Mouse (Mus musculus) gonadal fat pad, adult 2 months (tissue): ENCODE measurements around the gene Trappc6a. TPM values are rescaled to one million over a fixed set of nuclear protein-coding genes. Genes with fewer than 3 reads are reported as not detected.
"Not testable (repeated sequence)": the region's sequence is repeated elsewhere in the genome, so short reads cannot be mapped to it uniquely, and the experiment has no call there.

Experiments
- DNase-seq: peaks from one replicate; pipeline ENCODE4 v3.0.0-alpha.2; 2012; ENCODE audit warnings: low read depth
- polyA plus RNA-seq: library from polyadenylated mRNA; depleted of rRNA; stranded (reverse); fragments of >200 nt; gene quantifications from 2 replicates; pipeline ENCODE4 v1.2.3, GENCODE M21; 2012

Gene Trappc6a
- polyA plus RNA-seq, 1 experiment, result 128 TPM

DNA sequence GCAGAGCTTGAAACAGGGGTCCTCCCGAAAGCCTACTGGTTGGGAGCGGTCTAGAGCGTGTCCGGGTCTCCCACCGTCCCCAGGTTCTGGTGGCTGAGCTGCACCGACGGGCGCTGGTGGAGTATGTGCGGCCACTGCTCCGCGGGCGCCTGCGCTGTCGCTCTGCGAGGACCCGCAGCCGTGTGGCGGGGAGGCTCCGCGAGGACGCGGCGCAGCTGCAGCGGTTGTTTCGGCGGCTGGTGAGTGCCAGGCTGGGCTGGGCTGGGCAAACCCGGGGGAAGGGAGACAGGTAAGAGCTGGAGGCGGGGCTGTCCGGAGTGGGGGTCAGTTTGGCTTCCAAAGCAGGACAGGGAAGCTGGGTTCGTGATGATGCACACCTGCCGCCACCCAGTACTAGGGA lies 18.7 kb upstream of the Trappc6a start:
- DNase-seq, result no peak

DNA sequence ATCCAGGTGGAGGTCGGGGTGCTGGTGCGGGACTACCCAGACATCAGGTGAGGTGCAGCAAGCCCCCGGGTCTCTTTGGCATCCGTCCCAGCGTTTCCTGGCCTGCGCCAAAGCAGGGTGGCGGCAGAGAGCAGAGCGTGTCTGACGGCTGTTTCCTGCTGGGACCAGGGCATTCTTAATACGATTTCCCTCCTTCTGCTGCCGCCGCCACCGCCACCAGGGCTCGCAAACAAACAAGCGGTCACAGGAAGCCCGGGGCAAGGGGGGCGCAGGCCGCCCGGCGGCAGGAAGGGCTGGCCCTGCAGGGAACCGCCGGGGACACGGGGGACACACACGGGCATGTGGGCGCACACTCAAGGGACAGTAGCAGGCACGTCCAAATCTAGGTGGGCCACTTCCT lies 16.5 kb upstream of the Trappc6a start:
- DNase-seq, result no peak

DNA sequence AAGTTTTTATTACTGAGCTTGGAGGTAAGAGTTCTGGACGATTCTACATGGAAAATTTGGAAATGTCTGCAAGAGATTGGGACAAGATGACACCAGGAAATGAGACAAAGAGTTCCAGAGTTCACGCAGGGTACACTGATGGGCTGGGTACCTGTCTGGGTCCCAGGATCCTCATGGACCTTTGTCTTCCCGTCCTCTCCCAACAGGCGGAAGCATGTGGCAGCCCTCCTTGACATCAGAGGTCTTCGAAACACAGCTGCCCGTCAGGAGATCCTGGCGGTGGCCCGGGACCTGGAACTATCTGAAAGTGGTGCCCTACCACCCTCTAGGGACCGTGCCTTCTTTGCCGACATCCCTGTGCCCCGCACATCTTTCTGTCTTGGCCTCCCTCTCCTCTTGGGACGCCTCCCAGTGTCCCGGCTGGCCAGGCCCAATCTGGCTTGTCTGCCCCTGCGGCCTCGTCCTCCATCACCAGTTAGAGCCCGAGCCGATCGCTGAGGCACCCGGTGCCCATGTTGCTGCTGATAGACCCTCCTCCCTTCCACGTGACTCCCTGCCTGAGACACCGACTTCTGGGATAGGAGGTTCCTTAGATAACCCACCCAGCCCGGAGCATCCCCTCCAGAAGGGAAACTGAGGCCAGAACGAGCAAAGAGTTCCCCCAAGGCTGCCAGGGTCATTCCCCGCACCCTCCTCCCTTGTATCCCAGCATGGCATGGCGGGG lies 13.3 kb upstream of the Trappc6a start:
- DNase-seq, result no peak

DNA sequence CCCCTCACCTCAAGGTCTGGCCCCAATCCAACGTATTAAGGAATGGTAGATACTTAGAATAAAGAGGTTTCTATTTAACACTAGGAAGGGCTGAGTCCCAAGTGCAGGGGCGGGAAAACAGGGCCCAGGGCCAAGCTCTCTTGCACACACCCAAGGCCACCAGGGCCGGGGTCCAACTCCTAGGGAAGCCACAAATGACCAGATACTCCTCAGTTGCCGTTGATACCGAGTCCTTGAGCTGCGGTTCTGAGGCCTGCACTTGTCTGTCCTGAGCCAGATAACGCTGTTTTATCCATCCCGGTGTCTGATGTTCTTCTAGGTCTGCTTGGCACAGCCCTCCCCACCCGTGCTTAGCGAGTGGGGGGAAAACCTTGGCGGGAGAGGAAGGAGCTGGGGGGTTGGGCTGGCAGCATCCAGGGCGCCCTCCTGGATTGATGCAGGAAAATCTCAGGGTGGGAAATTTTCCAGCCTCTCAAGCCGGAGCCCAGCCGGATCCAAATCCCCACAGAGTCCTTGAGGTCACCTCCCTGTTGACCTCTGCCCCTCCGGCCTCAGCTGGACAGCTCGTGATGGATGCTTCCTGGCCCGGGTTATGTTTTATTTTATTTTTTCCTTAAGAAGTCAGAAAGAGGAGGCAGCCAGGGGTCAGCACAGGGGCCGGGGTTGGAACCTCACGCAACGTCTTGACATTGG lies 12.5 kb upstream of the Trappc6a start:
- no peak for DNase-seq

DNA sequence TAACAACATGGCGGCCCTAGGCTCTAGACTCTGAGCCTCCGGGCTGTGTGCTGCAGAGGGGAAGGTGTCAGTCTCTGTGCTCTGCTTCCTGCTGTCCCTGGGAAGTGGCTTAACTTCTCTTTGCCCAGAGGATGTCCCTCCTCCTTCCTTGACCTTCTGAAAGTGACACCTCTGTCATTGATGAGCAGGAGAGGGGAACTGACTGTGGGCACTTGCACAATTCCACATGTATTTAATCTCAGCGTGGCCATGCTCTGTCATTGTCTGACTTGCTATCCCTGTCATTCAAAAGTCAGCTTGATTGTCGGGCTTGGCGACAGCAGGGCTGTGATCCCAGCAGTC lies 12.0 kb upstream of the Trappc6a start:
- no peak for DNase-seq

DNA sequence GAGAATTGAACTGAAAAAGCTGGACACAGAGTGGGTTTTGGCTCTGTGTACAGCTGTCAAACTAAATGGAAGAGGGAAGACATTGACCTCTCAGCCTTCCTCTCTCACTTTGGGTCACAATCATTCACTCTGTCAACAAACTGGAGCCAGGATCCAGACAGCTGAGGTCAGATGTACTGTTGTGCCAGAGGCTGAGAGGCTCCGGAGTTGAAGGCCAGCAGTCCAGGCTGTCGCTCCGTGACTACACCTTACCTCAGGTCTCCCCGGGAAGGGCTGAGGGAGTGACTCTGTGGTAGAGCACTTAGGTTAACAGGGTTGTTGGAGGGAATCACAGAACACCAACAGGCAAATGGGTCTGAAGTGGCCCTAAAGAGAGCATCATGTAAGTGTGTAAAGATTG lies 9.9 kb upstream of the Trappc6a start:
- DNase-seq, result no peak

DNA sequence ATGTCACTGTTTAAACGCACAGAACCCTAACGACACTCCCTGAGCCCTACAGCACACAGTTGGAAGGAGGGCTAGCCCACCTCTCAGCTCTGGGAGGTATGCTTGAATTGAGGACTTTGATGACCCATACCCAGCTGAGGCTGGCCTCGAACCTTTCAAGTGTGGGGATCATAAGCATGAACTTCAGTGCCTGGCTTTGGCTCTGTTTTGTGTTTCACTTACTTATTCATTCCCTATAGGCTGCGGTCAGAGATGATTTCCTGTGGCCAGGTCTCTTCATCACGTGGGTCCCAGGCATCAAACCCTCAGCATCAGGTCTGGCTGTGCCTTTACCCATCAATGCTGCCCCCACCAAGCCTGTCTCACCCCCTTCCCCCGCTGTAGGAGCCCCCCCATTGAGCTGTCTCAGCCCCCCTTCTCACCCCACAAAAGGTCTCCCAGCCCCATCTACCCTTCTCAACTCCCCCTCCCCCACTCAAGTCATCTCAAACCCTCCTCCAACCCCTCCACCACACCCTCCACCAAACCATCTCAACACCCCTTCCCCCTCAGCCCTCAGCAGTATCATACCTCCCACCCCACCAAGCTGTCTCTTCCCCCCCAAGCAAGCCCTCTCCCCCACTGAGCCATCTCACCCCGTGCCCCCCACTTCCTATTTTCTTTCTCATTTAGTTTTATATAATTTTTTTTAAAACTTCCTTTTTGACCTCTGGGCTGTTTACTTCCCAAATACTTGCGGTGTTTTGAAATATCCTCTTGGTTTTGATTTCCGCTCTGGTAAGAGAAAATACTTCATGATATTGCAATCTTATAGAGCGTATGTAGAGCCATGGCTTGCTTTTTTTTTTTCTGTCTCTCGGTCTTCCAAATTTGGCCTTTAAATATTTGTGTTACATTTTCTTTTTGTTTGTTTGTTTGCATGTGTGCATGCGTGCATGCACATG lies 7.5 kb upstream of the Trappc6a start:
- no peak for DNase-seq

DNA sequence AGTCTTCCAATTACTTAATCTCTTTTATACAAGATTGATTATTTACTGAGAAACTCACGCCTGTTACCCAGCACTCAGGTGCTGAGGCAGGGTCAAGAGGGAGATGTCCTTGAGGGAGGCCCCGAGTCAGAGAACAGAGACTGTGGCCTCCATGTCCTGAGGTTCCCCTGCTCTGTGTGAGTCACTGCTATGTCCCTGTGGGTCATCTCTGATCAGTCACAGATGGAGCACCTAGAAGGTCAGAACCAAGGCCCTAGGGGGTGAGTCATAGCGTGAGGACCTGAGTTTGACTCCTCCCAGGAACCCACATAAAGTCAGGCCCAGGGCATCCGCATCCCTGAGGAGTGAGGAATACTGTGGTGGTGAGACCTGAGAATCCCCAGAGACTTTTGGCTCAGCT lies 6.5 kb upstream of the Trappc6a start:
- no peak for DNase-seq

DNA sequence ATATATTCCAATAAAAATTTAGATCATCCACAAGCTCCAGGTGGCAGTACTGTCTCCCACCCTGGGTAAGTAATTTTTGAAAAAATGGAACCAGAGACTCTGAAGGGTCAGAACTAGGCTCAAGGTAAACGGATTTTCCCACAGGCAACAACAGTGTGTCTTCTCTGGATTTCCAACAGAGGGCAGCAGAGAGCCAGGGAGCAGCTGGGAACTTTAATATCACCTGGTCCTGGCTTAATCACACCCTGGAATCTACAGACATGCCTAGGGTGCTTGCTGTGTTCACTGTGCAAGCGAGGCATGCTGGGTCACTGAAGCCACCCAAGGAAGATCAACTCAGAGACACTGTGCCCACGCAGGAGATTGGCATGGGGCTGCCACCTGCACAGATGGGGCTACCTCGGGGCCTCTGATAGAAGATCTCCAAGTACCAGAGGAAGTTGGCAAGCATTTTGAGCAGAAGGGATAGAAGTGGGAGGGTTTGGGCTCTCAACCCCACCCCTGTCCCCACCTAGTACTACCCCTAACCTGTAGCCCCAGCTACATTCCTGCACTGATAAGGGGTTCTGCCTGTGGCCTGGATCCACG lies 4.6 kb upstream of the Trappc6a start:
- no peak for DNase-seq

DNA sequence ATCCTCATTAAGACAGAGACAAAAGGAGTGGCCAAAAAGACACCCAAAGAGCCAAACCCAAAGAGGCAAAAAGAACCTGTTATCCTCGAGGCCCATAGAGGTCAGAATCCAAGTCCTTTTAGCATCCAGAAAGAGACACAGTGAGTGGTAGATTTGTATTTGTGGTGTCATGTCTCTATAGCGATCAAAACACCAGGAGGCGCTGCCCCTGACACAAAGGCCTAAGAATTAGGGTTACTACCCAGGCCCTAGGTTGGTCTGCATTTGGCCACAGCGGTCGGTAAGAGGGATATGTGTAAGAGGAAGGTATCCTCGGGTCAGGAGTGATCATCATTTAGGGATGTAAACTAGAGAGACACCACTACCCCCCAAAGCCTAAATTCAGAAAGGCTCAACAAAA lies 1.9 kb upstream of the Trappc6a start:
- DNase-seq, result no peak

DNA sequence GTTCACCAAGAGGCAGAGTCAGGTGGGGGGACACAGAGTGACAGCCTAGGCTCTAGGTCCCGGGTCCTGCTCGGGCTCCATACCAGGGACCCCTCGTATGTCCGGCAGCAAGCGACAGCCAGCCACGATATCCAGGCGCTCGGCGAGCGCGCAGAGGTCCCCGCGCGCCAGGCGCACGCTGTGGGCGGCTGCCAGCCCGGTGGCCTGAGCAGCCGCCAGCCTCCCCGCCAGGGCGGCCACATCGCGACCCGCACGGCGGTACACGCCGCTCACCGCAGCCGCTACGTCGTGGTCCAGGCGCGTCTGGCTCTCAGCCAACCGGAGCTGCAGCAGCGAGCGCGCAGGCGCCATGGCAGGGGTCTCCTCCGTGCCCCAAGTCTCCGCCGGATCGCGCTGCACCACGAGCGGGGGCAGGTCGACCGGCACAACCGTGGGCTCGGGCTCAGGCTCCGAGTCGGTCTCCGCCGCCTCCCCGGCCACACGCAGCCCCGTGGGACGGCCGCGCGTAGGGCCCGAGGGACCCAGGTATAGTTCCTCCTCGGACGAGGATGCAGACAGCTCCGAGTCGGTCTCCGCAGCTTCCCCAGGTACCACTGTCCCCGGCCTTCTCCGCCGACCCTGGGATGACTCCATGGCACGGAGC lies 1.1 kb upstream of the Trappc6a start:
- no peak for DNase-seq

DNA sequence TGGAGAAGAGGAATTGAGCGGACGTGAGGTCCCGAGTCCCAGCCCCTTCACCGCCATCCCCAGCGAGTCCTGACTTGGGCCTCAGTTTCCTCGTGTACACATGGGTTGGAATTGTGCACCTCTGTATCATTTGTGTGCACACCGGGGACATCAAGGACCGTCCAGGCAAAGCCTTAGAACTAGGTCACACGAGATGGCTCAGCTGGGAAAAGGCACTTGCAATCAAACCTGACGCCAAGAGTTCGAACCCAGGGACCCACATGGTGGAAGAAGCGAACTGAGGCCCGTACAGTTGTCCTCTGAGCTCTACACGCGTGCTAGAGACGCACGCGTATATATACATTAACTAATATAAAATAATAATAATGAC lies 598 bp upstream of the Trappc6a start:
- DNase-seq, result no peak

DNA sequence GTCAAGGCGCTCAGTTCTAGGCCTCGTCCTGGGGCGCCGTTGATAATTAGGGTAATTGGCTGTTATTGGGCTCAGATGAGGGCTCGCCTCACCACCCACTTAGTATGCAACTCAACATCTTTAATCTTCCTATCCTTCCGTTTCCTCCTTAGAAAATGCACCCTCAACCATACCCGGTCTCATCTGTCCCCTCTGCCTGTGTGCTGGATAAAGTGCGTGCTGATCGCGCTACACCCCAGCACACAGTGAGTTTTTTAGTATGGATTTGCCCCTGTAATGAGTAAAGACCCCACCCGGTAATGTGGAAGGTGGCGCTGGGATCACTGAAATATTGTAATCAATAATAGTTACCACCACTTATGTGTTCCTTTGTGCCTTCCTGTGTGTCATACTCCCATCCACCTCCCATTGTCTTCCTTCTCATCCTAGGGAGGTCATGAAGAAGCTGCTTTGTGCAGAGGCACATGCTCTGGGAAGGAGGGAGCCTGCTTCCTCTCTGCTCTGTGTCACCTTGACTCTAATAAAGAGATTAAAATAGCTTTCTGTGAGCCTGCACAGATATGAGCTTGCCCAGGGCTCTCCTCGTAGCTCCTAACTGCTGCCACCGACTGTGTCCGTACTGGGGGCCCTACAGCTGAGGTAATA lies 851 bp downstream of the Trappc6a start:
- no peak for DNase-seq

DNA sequence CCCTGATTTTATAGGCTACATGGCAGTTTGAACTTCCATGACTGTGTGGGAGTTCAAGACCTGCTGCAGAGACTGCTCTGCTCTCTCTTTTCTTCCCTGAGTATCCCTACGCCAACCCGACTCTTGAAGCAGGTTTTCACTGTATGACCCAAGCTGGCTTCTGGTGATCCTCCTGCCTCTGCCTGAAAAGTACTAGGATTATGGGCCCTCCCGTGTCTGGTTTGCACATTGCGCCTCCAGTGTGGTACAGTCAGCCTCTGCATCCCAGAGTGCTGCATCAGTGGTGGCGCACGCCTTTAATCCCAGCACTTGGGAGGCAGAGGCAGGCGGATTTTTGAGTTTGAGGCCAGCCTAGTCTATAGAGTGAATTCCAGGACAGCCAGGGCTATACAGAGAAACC lies 1.6 kb downstream of the Trappc6a start:
- DNase-seq, result no peak

DNA sequence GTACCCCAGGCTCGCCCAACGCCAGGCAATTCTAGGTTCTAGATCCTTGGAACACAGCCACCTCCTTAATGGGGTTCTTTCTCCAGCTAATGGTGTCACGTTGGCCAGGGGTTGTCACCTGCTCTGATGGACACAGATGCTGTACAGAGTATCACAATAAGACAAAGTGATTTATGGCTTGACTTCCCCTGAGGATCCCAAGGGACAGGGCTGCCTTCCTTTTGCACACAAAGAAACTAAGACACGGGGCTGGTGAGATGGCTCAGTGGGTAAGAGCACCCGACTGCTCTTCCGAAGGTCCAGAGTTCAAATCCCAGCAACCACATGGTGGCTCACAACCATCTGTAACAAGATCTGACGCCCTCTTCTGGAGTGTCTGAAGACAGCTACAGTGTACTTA lies 3.7 kb downstream of the Trappc6a start:
- not testable (repeated sequence) for DNase-seq

DNA sequence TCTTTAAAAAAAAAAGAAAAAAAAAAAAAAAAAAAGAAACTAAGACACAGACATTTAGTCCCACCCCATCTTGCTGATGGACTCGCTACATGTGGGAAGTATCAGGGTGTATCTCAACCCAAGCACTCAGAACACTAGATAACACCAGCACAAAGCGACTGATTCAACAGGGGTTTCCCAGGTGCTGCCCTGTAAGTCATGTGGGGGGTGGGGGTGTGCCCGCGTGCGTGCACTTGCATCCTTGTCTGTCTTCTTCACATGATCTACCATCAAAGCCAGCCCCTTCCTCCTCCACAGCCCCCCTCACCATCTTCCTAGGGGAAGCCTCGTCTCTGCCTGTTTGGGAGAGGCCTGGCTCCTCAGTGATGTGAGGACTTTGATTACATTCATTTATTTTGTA lies 4.2 kb downstream of the Trappc6a start:
- DNase-seq, result no peak

DNA sequence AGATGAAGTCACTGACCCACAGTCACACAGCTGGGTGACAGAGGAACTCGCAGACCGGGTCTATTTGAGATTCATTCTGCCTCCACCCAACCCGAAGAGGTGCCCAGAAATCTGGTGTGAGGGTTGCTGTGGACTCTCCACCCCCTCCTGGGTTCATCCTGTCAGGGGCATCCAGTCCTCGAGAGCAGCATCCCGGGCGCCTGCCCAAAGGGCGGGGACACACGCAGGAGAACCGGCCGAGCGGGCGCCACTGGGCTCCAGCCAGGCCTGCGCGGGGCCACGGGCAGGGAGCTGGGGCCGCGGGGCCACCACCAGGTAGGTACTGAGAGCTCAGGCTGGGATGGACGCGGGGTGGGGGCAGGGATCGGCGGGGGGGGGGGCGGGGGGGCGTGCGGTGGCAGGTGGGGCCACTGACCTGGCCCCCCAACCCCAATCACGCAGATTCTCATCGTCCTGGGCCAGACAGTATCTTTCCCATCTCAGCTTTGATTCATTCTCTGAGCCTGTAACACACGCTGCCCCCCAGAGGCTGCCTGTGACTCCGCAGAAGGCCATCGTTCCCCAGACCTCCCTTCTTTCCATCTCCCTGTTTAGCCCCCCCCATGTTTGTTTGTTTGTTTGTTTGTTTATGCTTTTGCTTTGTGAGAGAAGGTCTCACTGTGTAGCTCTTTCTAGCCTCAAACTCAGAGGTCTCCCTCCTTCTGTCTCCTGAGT lies 9.6 kb downstream of the Trappc6a start, which contains the start of gene Nkpd1:
TSS of gene Nkpd1 (plus strand) at position 187 of the 714 bp plus-strand sequence.
- DNase-seq, result no peak

DNA sequence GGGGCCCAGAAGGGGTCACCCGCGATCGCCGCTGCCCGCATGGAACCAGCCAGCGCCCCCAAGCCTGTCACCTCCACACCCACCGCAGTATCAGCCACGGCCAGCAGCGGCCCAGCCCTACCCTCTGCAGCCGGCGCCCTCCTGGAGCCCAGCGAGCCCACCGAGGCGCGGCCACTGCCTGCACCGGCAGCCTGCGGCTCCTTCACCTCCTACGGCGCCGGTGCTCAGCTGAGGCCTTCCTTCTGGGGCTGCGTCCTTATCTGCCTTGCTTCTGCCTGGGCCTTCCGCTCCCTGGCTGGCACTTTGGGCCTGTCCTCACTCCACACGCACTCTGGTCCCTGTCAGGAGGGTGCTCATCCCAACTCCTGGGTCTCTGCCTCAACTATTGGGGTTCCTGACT lies 11.8 kb downstream of the Trappc6a start:
- no peak for DNase-seq

DNA sequence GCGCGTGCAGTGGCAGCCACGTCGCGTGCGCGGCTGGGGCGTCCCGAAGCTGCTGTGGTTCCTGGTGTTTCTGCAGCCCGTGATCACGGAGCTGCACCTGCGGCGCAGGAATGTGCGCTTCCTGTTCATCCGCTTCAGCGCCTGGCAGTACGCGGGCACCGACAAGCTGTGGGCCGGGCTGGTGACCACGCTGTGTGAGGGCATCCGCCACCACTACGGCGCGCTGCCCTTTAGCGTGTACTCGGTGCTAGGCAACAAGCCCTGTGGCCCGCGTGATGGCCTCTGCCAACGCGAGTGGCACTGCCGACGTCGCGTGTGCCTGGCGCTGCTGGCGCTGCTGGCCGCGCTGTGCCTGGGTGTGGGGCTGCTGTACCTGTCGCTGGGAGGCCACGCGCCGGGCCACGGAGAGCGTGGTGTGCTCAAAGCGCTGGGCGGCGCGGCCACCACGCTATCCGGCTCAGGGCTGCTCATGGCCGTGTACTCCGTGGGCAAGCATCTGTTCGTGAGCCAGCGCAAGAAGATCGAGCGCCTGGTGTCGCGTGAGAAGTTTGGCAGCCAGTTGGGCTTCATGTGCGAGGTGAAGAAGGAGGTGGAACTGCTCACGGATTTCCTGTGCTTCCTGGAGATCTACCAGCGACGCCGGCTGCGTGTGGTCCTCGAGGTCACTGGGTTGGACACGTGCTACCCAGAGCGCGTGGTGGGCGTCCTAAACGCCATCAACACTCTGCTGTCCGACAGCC lies 15.0 kb downstream of the Trappc6a start:
- DNase-seq, result no peak
